Mouse (Mus musculus): ENCODE data around the gene Rassf5.
"Not testable (repeated sequence)": the region's sequence is repeated elsewhere in the genome, so short reads cannot be mapped to it uniquely, and the experiment has no call there.

Gene Rassf5

DNA sequence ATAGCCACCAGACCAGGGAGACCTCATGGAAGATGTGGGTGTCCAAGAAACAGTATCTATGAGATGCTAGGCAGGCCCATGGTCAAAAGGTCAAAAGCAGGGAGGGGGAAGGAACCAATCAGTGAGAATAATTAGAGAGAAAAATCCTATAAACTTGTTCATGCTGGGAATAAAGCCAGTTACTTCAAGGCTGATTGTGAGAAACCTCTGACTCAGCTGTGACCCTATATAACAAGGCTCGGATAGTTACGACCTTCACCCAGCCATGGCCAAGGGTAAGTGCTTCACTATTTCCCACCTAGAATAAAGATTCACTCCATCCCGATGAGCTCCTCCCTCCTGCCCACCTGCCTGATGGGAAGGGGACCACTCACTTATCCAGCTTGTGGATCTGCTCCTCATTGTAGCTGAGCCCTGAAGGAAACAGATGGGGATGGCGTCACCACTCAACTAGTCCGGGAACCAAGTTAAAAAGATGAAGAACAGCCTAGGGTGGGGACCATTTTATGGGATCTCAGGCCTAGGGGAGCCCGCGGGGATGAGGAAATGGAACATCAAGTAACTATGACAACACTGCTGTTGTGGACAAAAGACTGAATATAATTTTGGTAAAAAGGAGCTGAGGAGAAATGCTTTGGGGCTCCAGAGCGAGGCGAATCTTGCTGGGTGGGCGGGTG, 14.7 kb upstream of the Rassf5 start:
- DNase-seq (ENCODE audit: low spot score in 2 of 2) = no peak

DNA sequence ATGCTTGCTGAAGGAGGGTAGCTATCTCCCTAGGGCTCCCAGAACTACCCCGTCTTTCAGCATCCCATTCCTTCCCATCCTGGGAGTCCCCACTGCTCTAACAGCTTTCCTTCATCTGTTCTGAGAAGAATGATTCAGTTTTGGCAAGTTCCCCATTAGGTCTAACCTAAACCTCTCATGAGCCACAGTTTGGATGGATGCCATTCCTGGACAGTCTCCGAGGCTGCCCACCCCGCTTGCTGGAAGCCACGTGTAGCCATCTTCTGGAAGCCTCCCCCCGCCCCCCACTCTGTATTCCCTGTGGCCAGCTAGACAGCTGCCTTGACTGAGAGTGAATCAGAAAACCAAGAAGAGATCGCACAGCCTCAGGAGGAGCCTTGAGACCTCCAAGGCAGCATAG, 12.2 kb upstream of the Rassf5 start:
- no peak for DNase-seq (ENCODE audit: low spot score in 2 of 2)

DNA sequence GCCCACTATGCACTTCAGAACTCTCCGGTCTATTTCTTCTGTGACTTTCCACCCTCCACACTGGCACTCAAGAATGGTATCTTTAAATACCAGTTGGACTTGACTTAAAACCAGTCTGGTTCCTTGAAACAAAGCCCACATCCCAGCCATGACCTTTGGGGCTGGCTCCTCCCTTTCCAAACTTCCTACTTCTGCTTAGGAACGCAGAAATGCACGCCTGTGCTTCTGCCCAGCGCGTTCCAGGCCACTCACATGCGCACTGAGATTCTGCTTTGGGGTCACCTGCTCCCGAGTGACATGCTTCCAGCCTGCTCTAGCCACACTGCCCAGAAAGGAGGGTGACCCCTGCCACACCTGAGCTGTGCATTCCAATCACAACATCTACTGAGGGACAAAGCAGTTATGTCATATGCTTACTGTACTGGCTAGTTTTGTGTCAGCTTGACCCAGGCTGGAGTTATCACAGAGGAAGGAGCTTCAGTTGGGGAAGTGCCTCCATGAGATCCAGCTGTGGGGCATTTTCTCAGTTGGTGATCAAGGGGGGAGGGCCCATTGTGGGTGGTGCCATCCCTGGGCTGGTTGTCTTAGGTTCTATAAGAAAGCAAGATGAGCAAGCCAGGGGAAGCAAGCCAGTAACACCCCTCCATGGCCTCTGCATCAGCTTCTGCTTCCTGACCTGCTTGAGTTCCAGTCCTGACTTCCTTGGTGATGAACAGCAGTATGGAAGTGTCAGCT, 7.6 kb upstream of the Rassf5 start:
- DNase-seq (ENCODE audit: low spot score in 2 of 2) = not testable (repeated sequence)

DNA sequence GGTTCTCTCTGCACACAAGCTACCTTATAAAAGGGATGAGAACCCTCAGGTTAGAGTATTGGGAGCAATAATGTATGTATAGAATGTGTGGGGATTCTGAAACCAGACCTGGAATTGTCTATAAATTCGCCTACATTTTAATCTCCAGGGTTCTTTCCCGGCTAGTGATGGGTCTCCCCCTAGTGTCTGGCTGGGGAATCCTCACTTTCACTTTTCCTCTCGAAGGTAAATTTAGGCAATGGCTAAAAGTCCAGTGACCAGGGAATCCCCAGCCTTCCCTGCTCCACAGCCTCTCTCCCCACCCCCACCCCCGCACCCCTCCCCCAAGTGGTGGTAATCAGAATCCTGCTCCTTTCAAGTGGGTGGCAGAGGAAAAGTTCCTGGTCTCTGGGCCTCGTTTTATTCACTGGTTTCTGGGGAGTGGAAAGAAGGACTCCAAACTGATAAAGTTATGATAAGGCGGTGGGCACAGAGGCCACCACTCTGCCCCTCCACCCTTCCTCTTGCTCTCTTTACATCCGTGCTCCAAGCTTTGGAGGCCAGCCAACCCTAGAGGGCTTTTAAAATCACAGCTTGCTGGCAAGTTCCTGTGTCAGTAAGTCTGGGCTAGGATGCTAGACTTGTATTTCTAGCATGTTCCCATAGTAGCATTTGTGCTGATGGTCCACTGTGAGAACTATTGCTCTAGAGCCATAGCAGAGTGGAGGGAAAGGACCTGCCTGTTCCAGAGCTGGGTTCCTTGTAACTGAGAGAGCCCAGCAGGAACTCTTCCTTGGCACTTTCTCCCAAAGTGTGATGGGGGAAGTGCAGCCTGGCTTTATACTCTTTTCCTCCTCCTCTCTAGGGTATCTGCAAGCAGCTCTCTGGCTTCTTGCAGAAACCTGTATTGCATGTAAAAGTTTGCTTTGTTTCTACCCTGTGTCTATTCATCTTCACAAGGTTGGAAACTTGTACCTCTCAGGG, 1.7 kb upstream of the Rassf5 start:
- DNase-seq (ENCODE audit: low spot score in 2 of 2) = peak in 1 of 2 experiments; percentile 35

DNA sequence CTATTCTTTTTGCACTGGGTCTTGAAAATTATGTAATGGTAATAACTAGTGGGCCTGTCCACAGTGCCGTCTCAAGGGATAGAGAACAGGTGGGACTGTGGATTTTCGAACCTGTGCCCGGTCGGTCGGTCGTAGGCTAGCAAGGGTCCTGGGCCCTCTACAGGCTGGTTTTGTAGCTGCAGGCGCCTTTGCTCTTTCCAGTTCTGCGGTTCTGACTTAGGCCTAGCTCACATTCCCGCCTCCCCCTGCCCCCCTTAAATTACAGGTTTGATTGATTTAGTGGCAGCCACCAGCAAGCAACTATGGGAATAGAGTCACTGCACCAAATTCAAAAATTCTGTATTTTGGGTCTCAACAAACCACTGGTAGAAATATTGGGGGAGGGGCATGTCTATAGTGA, 868 bp upstream of the Rassf5 start:
- DNase-seq (ENCODE audit: low spot score in 2 of 2) = peak in 1 of 2 experiments; percentile 43

DNA sequence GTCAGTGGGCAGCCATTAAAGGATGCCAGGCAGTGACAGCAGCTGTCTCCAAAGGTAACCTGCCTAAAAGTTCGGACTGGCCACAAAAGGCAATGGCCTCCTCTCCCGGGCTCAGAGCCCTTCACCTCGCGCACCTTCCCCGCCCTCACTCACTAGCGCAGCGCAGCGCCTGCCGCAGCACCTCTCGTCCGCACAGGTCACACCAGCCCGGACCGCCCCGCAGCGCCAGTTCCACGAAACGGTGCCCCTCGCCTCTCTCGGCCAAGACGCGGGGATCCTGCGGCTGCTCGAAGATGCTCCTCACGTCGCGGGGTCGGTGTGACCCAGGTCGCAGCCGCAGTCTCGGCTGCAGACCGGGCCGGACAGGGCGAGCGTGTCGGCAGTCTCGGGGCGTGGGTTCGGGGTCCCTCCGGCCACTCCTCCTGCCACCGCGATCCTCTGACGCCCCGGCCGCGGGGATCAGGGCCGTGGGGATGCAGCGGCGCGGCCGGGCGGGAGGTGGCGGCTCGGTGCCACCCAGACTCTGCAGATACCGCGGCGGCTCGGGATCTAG, 446 bp downstream of the Rassf5 start:
- DNase-seq (ENCODE audit: low spot score in 2 of 2) = no peak

DNA sequence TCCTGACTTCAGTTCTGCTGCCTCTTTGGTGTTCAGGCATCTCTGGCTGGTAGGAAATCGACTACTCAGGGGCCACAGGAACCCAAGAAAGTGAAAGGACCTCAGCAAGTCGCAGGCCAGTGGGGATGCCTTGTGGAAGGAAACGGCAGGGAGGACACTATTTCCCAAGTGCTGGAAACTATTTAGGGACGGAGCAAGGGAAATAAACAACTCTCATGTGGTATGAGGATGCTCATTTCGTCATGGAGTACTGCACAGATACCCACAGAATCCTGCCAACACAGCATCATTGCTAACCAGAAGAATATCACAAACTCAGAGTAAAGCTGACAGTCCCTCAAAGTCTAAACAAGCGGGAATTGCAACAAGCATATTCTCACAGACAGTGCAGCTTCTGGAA, 2.1 kb downstream of the Rassf5 start:
- no peak for DNase-seq (ENCODE audit: low spot score in 2 of 2)

DNA sequence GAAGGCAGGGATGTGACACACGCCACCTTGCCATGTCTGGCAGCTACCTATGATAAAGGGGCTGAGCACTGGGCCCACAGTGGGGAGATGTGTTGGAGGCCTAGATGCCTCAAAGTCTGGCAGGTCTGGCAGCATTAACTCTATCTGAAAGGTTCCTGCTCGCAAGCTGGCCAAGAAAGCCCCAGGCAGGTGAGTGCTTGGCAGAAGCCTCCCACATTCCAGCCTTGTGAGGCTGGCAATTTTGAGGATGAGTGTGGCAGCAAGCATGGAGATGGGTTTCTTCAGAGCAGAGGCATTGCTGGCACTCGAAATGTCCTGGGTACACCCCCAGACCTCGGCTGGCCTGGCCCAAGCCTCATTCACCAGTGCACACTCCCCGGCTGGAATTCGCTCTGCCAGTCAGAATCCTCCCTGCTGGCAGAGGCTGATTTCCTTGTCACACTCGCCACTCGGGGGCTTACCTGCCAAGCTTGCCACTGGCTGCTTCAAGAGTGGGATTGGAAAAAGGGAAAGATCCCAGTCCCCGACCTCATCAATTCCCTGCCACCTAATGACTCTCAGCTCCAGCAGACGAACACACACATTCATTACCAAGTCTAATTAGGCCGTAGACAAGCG, 5.4 kb downstream of the Rassf5 start:
- DNase-seq (ENCODE audit: low spot score in 2 of 2) = no peak

DNA sequence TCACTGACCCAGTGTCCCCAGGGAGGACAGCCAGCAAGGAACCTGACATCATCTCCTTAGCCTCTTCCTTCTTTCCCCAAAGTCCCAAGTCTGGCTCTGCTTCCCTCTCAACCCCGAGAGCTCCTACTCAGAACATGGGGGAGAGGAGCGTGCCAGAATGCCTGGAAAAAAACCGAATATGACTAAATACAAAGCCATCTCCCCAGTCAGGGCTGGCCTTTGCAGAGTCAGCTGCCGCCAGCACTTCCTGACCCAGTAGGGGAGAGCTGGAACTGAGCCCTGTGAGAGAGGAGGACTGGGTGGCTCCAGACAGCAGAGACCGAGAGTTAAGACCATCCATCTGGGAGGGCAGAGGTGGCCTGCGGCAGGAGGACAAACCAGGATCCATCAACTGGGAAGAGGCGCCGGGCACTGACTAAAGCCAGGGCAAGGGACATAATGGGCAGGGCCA, 6.1 kb downstream of the Rassf5 start:
- no peak for DNase-seq (ENCODE audit: low spot score in 2 of 2)

DNA sequence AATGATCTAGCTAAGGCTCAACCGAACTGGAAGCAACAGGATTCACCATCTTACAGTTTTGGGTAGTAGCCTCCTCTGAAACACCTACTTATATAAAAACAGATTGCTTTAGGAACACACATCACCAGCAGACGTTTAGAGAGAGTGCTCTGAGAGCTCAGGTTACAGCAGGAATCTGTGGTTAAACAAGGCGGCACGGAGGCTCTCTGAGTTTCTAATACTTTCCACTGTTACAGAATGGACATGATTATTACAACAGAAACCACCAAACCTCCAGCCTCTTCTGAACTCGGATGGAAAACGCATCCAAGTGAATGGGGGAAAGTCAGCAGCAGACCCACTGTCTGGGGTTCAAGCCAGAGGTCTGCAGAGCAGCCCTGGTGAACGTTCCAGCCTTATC, 9.0 kb downstream of the Rassf5 start:
- DNase-seq (ENCODE audit: low spot score in 2 of 2) = no peak

DNA sequence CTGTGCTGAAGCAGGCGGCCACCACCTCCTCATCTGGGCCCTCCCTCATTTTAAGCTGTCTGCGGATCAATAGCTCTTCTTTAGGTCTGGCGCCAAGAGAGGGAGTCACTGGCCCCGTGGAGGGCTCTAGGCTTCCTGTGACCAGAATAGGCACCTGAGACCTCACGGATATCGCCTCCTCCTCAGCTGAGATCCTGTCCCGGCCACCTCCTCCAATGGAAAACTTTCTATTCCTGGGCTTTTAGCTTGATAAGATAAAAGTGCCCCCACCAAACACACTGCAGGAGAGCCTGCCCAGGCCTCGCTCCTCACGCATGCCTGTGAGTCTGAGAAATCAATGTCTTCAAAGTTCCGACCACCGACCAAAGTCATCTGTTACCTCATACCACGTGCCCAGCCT, 11.5 kb downstream of the Rassf5 start:
- no peak for DNase-seq (ENCODE audit: low spot score in 2 of 2)

DNA sequence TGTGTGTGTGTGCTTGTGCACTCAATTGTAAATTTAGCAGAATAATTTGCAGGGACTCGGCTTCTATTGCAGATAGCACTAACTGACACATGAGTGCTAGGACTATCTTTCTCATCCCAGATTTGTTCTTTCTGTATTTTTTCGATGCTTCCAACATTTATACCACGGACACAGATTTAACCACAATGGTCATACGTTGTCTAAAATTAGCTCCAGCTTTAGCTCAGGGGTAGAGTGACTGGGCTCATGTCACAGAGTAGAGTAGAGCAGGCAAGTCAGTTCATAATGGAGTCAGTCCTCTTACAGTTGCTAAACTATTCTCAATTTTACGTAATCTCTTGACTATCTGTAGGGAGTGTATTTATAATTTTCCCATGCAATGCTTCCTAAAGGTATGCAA, 16.4 kb downstream of the Rassf5 start:
- DNase-seq (ENCODE audit: low spot score in 2 of 2) = no peak

DNA sequence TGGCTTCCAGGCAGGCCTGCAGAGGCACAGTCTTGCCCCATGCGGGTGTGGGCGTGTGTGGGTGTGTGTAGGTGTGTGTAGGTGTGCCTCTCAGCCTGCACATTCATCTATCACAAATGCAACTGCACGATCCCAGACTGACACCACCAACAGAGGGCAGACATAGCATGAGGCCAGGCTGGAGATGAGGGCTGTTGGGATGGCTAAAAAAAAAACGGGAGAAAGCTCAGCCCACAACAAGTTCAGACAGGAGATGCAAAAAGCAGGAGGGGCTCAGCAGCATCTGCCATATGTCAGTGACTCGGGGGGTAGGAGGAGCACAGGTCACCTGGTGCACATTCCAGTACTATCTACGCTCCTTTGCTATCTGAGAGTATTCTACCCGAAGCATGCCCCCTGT, 16.8 kb downstream of the Rassf5 start:
- no peak for DNase-seq (ENCODE audit: low spot score in 2 of 2)

DNA sequence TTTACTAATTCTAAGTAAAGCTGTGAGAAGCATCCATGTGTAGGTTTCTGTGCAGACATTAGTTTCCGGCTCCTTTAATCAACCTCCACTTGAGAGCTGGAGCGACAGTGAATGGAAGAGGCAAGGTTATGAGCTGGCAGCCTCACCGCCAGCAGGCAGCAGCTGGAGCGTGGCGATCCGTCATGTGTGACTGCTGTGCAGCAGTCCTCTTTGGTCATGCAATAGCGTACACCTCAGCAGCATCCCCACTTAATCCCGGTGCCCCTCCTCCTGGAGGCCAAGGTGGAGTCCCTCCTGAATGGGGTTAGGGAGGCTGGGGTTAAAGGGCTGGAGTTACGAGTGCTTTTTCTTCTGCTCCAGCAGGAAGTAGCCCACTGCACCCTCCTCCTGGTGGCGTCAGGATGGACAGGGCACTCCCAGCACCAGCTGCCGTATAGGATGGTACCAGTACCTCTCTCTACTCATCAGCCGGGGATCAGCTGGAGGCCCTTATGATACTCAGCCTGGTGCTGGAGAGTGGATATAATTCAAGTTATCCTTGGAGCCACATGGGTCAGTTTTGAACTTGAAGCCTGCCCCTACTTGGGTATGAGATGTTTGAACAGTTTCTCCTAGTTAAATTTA, 20.1 kb downstream of the Rassf5 start:
- DNase-seq (ENCODE audit: low spot score in 2 of 2) = no peak

DNA sequence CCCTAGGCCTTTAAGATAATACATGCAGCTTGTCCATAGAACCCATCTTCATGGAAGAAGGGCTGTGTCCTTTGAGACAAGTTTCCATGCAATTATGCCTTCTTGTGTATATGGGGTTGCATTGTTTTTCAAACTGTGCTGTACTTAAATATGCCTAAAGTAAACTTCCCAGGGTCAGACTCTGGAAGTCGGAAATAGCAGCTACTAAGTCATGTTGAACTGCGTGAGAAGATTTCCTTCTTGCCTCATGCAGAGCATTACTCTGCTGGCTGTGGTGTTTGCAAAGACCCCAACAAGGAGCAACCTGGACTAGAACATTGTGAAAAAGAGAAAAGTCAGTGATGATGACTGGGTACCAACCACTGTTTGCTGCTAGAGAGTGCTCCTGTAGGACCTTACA, 21.7 kb downstream of the Rassf5 start:
- DNase-seq (ENCODE audit: low spot score in 2 of 2) = no peak

DNA sequence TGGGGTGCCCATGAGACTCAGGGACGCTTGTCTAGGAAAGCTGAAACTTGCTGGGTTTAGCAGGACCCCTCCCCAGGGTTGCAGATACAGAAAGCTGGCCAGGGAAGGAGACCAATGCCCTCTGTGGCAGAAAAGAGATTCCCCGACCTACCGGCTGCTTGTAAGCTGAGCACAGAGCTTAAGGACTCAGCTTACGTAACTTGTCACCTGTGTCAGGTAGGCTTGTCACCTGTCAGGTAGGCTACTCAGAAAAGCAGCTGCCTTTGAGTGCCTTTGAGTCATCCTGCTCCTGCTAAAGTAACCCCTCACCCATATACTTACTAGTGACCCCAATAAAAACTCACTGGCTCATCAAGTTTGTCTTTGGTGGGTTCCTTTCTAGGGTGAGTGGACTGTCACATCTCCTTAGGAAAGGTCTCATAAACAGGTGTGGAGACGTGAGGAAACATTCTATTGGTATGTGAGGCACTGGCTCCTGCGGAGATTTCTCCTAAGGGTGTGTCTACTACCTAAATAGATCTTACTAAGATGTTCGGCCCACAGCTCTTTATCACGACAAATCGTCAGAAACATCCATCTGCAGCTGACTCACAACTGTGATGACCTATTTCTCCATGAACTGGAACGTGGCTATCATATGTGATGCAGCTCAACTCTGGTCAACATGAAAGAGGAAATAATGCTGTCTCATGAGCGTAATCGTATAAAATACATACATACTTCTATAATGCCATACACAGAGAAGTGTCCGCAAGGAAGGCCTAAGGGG, 23.1 kb downstream of the Rassf5 start:
- no peak for DNase-seq (ENCODE audit: low spot score in 2 of 2)

DNA sequence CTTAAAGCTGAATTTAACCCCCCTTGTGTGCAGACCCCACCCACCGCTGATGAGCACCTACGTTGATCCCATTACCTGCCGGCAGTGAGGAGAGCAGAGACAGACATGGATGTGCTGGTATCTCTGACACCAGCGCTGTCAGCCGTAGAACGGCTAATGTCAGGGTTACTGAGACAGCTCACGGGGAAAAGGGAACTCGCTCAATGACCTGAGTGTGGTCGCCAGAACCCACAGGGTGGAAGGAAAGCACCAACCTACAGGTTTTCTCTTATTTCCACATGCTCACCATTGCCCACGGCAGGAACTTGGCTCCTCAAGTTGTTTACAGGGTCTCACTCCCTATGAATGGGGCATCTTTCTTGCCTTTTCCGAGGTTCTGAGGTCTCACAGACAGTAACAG, 26.1 kb downstream of the Rassf5 start:
- DNase-seq (ENCODE audit: low spot score in 2 of 2) = no peak

DNA sequence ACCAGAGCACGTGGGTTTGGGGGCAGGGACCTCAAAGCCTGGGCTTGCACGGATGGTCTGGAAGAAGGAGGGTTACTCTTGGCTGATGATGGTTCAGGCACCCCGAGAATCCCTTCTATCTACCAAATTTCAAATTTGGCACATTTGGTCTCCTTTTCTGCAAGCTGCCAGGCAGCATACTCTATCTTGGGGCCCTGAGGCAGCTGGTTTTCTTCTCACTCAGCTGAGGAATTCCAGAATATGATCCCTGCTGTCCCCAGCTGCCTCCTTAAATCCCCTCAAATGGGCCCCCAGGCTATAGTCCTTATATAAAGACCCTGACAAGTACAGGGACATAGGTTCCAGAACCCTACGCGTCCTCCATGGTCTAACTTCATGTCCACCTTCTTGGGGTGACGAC, 31.7 kb downstream of the Rassf5 start:
- no peak for DNase-seq (ENCODE audit: low spot score in 2 of 2)

DNA sequence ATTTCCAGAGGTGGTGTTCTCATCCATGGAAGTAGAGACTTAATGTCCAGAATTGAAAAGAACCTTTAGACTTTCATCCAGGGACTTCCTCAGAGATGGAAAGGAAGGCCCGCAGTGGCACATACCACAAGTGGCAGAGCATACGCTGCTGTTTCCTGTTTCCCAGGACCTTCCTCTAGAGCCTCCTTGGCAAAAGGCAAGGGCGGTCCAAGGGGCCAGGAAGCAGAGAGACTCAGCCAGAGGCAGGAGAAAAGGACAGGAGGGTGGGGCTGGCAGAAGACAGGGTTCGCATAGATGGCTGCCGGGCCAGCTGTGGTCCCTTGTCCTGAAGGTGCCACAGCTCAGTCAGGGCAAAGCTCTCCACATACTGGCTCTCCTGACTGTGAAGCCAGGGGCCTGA, 32.1 kb downstream of the Rassf5 start:
- DNase-seq (ENCODE audit: low spot score in 2 of 2) = no peak

DNA sequence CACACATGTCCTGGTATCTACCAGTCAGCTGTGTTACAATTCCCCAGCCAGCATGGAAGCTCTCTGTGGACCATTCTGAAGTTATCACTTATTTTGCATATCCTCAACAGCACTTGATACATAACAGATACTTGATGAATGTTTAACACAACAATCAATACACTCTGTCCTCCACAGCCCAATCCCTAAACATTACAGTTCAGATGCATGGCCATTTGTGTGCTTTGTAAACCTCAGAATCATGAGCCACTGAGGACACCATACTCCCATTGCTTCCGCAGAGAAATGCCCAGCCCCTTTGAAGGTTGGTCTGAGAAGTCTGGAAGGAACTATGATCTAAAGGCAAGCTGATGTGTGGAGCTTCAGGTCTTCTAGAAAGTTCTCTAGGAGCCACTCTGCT, 33.4 kb downstream of the Rassf5 start:
- no peak for DNase-seq (ENCODE audit: low spot score in 2 of 2)

Data from thymus, postnatal 10 days (tissue).